Mouse (Mus musculus) intestine, postnatal 0 days (tissue): ENCODE measurements around the gene Psmd5. TPM values are rescaled to one million over a fixed set of nuclear protein-coding genes. Genes with fewer than 3 reads are reported as not detected.

Experiments used
- ATAC-seq: fragments of 200-750 bp; cut with Nextera tagmentation; 2 replicates; pipeline ENCODE4 v1.8.0; 2017; ENCODE audit warnings: mild to moderate bottlenecking, moderate TSS enrichment, moderate library complexity
- H3K27ac ChIP-seq: fragments of 300-500 bp; sonication (generic); 2 replicates; pipeline ENCODE4 v1.5.1; 2014; ENCODE audit warnings: mild to moderate bottlenecking, low read depth, low read length, moderate library complexity
- H3K27me3 ChIP-seq: fragments of 300-500 bp; sonication (generic); replicated peaks from 2 replicates; pipeline ENCODE4 v1.6.1; 2014; ENCODE audit warnings: low read length, mixed read lengths; ENCODE audit not compliant: control insufficient read depth, insufficient read depth
- H3K36me3 ChIP-seq: fragments of 300-500 bp; sonication (generic); 2 replicates; pipeline ENCODE4 v1.6.1; 2014; ENCODE audit warnings: mild to moderate bottlenecking, moderate library complexity; ENCODE audit not compliant: control insufficient read depth, insufficient read depth
- H3K4me1 ChIP-seq: fragments of 300-500 bp; sonication (generic); replicated peaks from 2 replicates; pipeline ENCODE4 v1.6.1; 2014; ENCODE audit warnings: antibody characterized with exemption, low read length, mixed read lengths; ENCODE audit not compliant: control insufficient read depth, insufficient read depth
- H3K4me2 ChIP-seq: fragments of 300-500 bp; sonication (generic); replicated peaks from 2 replicates; pipeline ENCODE4 v1.6.1; 2014; ENCODE audit warnings: low read depth, mild to moderate bottlenecking, moderate library complexity
- H3K4me3 ChIP-seq: fragments of 300-500 bp; sonication (generic); 2 replicates; pipeline ENCODE4 v1.5.1; 2014; ENCODE audit warnings: low read depth, low read length
- H3K9ac ChIP-seq: fragments of 300-500 bp; sonication (generic); 2 replicates; pipeline ENCODE4 v1.6.1; 2014; ENCODE audit warnings: mild to moderate bottlenecking, low read depth, low read length
- H3K9me3 ChIP-seq: fragments of 300-500 bp; sonication (generic); 2 replicates; pipeline ENCODE4 v1.6.1; 2016; ENCODE audit warnings: mixed run types; ENCODE audit not compliant: control insufficient read depth
- CTCF ChIP-seq: sonication (generic); IDR thresholded peaks from 2 replicates; pipeline ENCODE4 v1.5.1; 2016; ENCODE audit warnings: low read depth, mild to moderate bottlenecking, control low read depth, antibody characterized with exemption, moderate library complexity
- WGBS: fragments of 180-500 bp; shearing (Covaris S2); extraction: QIAGEN DNeasy Blood & Tissue Kit; methylation state at CpG from one replicate; pipeline ENCODE4 v1.1.7; 2014; 5-methylcytosine and 5-hydroxymethylcytosine counted together
- polyA plus RNA-seq: library from polyadenylated mRNA; unstranded; fragments of >200 nt; fragmentation: Nextera tagmentation; extraction: Ambion mirVana; gene quantifications from 2 replicates; pipeline ENCODE4 v1.2.1, GENCODE M21; 2015

The Psmd5 gene
- polyA plus RNA-seq, 1 experiment from 2014 or later, result 47.5 TPM

DNA sequence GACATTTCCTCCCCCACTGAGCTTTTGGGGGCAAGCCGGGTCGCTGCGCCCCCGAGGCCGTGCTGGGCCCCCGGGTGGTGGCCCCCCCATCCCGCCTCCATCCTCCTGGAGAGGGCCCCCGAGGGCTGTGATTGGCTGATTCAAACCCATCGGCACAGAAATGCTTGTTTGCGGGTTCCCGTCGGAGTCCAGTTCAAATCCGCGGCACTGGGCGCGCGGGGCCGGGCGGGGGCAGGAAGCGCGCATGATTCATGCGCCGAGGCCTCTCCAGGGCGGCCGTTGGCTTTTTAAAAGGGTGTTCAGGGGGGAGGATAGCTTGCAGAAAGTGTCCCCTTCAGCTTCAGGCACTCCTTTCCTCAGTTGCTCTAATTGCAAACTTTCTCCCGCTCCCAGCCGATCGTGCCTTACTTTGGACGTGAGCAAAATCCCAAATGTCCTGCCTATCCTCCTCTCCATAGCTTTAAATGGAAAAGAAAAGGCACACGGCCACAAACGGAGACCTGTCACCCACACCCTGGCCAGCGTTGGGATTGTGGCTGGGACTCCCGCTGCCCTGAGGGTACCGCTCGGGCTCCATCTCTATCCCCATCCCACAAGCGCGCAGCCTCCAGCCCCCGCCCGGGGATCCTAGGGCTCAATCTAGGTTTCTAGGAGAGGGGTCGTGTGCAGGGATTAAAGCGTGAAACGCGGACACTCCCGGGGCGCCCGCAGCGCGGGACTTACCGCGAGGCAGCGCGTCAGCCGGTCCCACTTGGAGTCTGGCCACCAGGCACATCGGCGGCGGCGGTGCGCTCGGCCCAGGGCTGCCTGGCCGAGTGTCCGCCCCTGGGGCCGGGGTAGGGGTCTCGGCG, 38.7 kb upstream of the Psmd5 start, which contains the start of gene Phf19:
Gene Phf19 (minus strand): TSS at position 809 of the 851 bp plus-strand sequence.
- Histone ChIP-seq H3K27me3 (no peaks in the 10 kb centered on the region), H3K4me2 (peak within 1 kb of the TSS; percentile 96), H3K4me1 (no peaks in the 10 kb centered on the region), H3K9ac (peak within 1 kb of the TSS; percentile 60), H3K27ac (peak within 1 kb of the TSS; percentile 21; the same call in 1 of the 2 replicates), H3K4me3 (peak within 1 kb of the TSS; percentile 69), H3K9me3 (no peaks in the 10 kb centered on the region), H3K36me3 (peaks cover 18% of the 10 kb centered on the region)
- peak; percentile 35; the same call in 1 of the 2 replicates for ATAC-seq
- WGBS, result under 1% methylated on average over 61 of the region's 64 CpGs
- TF ChIP-seq CTCF, result no peak; the same call in 1 of the 2 replicates

DNA sequence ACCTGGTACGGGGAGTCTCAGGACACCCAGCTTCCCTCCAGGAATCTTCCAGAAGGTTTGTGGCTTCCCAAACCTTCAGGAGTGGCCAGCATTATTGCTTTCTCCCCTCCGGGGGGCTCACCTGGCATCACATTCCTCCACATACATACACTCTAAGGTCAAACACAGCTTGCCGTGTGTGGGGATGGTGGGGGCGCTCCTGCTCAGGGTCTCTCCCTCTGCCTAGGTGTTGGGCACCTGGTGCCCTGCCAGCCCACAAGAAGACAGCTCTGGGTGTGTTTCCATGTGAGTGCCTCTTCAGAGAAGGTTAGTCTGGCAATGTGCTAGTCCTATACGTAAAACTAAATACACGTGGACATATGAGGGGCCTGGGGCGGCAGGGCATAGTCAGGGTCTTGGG, 37.8 kb upstream of the Psmd5 start:
- no peak overlapping the region for H3K27ac ChIP-seq
- TF ChIP-seq CTCF, result no peak
- 55% methylated on average over 7 of the region's 7 CpGs for WGBS

DNA sequence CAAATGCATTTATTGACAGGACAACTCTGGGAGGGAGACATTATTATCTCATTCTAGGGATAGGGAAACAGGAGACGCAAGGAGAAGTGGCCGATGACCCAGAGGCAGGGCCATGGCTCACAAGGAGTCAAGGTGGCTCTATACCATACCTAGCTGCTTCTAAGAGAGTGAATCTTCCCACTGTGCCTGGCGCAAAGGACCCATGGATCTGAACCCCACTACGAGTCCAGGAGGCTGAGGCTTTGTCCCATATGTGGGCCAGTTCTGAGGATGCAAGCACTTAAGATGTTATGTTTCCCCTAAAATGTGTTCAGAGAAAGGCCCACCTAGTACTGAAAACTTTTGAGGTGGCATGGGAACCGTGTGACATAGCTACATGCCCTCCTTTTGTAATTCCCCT, 37.1 kb upstream of the Psmd5 start:
- Histone ChIP-seq H3K4me2 (no peak overlapping the region), H3K36me3 (peaks cover 18% of the 10 kb centered on the region), H3K27me3 (no peaks in the 10 kb centered on the region), H3K4me3 (no peak overlapping the region), H3K9ac (no peak overlapping the region), H3K4me1 (no peaks in the 10 kb centered on the region), H3K9me3 (no peaks in the 10 kb centered on the region), H3K27ac (no peak overlapping the region)
- 88% methylated on average over 5 of the region's 5 CpGs for WGBS
- TF ChIP-seq CTCF, result no peak
- no peak for ATAC-seq

More for the DNA sequence above, 37.8 kb upstream of the Psmd5 start:
- Histone ChIP-seq H3K9me3 (no peaks in the 10 kb centered on the region), H3K4me2 (peak overlapping the region; percentile 96; the same call in 1 of the 2 replicates), H3K27me3 (no peaks in the 10 kb centered on the region), H3K4me3 (peak overlapping the region; percentile 69), H3K36me3 (peaks cover 18% of the 10 kb centered on the region), H3K4me1 (no peaks in the 10 kb centered on the region), H3K9ac (peak overlapping the region; percentile 60; the same call in 1 of the 2 replicates)
- ATAC-seq, result no peak

DNA sequence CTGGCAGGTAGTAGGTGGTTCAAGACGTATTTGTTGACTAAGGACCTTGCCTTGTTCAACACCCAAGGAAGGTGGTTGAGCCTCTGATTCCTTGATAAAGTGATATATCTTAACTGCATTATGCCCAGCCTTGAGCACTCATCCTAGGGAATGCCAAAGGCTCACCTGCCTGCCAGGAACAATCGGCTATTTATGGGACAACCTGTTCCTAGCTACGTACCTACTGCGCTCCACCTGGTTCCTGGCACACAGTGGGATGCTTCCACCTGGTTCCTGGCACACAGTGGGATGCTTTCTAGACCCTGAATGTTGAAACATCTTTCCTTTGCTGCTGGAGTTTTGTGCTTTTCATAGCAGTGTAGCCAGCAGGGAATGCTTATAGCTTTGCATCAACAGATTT, 35.0 kb upstream of the Psmd5 start:
- Histone ChIP-seq H3K27me3 (no peaks in the 10 kb centered on the region), H3K4me1 (no peaks in the 10 kb centered on the region), H3K27ac (no peak overlapping the region), H3K36me3 (peaks cover 18% of the 10 kb centered on the region), H3K9me3 (no peaks in the 10 kb centered on the region), H3K4me3 (no peak overlapping the region), H3K4me2 (no peak overlapping the region), H3K9ac (no peak overlapping the region)
- 88% methylated on average over 4 of the region's 4 CpGs for WGBS
- ATAC-seq, result no peak
- no peak for TF ChIP-seq CTCF

DNA sequence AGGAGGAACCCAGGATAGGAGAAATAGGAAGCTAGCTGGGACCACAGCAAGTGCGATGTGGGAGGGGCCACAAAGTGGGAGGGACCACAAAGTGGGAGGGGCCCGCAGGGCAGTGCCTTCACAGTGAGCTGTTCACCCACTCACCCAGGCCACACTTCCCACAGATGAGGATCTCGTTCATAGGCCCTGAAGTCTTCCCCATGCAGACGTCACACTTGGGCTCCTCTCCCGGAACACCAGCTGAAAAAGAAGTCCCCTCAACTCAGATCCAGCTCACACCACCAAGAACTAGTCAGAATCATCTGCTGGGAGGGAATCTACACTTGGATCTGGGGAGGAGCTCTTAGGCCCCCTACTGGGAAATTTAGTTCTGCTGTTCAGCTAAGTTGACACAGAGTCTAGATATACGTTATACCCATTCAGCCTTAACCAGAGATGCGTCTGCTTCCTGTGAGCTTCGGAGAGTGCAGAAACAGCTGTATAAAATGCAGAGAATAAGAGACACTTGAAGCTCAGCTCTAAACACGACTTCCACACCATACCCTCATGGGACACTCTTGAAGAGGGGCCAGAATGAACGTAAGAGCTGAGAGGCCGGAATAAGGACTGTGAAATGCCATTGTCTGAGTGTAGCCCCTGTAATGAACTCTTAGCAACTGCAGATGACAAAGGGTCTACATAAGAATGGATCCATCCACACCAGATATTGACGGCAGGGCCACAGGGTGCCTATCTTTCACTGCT, 32.3 kb upstream of the Psmd5 start:
- H3K9me3 ChIP-seq, result no peaks in the 10 kb centered on the region
- no peak overlapping the region for H3K27ac ChIP-seq
- H3K4me2 ChIP-seq, result no peak overlapping the region
- H3K4me1 ChIP-seq, result no peaks in the 10 kb centered on the region
- no peak for ATAC-seq
- H3K36me3 ChIP-seq, result peaks cover 20% of the 10 kb centered on the region
- TF ChIP-seq CTCF, result peak; percentile 52
- no peaks in the 10 kb centered on the region for H3K27me3 ChIP-seq
- no peak overlapping the region for H3K4me3 ChIP-seq
- 52% methylated on average over 12 of the region's 12 CpGs for WGBS
- H3K9ac ChIP-seq, result no peak overlapping the region

DNA sequence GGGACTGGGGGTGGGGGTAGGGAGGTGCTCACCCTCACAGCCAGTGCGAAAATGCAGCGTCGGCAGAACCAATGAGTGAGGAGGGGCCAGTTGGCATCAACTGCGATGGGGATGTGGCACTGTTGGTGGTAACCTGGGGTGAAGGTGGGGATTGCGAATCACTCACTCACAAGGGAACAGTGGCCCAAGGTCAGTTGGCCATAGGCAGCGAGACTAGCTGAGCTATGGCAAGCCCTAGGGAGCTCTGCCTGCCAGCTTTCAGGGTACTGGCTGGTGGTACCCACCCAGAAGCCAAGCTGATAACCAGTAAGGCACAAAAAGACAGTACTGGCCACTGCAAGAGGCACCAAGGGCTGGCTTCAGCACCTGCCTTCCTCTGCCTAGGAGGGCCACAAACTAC, 31.7 kb upstream of the Psmd5 start:
- TF ChIP-seq CTCF, result no peak
- 77% methylated on average over 6 of the region's 6 CpGs for WGBS
- Histone ChIP-seq H3K9ac (no peak overlapping the region), H3K4me1 (no peaks in the 10 kb centered on the region), H3K9me3 (no peaks in the 10 kb centered on the region), H3K36me3 (peaks cover 23% of the 10 kb centered on the region), H3K27ac (no peak overlapping the region), H3K4me2 (no peak overlapping the region), H3K4me3 (no peak overlapping the region), H3K27me3 (no peaks in the 10 kb centered on the region)
- no peak for ATAC-seq
